Mouse (Mus musculus) testis, adult 10 weeks (tissue): ENCODE data around the gene Cdk5rap3. TPM values are rescaled to one million over a fixed set of nuclear protein-coding genes. Genes with fewer than 3 reads are reported as not detected.

Source experiments
- polyA plus RNA-seq: library from polyadenylated mRNA; stranded (reverse); fragments of 350-450 nt; fragmentation: Illumina TruSeq; extraction: RNeasy Lipid Tissue Mini Kit (QIAGEN cat#74804); gene quantifications from one replicate; pipeline ENCODE4 v1.2.3, GENCODE M21; 2014; ENCODE audit warnings: low read depth, low replicate concordance

The Cdk5rap3 gene
- 41.9 TPM for polyA plus RNA-seq

DNA sequence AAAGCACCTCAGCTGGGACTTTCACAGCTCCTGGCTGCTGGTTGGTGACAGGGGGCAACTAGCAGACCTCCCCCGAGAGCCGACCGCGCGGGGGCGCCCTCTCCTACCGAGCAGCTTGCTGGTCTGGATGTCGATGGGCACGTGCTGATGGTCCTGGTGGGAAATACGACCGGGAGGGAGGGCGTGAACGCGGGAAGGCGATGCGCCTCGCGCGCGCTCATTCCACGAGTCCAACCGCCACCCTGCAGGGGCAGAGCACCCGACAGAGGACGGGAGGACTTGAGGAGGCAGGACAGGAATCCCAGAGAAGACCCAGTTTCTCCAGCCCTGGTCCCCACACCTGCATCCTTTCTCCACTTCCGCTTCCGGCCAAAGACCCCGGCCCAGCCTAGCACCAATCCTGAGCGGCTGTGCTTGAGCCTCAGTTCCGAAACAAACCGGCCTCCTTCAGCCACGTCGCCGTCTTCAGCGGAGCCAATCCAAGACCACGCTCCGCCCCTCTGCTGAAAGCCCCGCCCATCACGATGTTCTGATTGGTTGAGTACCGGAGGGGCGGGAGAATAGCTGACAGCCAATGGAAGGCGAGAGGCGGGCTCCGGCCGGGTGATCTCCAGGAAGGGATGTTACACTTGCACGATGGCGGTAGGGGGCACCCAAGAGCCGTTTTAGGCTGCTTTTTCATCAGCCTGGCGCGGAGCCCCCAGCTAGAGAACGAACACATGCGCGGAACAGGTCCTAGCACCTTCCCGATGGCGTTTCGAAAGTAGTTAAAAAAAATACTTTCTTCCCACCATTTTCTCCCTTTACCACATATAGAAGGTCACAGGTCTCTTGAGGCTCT lies at the start of gene Cdk5rap3:
Gene Cdk5rap3 (minus strand): TSS at position 453 of the 841 bp plus-strand sequence.

DNA sequence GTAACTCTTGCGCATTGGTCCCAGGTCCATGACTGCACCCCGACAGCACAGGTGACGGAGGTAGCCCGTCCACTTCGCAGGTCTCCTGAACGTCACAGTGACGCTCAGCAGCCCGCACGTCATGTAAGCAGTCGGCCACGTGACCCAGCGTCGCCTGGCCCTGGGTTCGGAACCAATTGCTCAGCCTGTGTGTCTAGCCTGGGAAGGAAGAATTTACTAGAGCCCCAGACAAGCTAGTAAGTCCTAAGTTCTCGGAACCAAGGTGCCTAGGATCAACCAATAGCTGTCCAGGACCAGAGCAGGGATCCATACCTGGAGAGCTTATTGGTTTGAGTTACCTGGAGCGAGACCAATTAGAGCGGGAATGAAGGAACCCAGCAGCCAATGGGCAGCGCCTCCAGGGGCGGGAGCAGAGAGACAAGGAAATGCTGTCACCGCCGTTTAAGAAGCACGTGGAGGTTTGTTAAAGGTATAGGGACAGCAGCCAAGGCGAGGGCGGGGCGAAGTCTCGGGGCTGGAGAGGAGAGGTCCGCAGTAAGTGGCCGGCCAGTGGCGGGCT lies 27.5 kb upstream of the Cdk5rap3 start, which contains the start of gene Pnpo:
Gene Pnpo (minus strand): TSS at position 241 of the 559 bp plus-strand sequence.

DNA sequence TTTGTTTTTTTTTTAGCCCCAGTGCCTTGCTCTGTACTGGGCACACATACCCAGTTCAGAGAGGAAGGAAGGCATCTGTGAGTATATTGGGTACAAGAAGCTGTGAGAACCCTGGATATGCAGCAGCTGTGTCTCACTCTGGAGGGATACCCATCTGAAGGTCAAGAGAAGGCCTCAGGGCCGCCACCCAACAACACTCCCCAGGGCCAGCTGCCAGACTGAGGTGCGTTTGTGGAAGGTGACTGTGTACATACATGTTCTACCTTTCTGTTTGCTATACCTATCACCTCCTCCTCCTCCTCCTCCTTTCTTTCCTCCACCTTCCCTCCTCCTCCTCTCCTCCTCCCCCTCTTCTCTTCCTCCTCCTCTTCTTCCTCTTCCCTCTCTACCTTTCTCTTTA lies 11.8 kb upstream of the Cdk5rap3 start, which contains the start of gene Prr15l:
Gene Prr15l (plus strand): TSS at position 17 of the 400 bp plus-strand sequence.

Other genes starting within 250 kb of the Cdk5rap3 start
- 5.7 TPM for gene Snx11, start 138.9 kb downstream of the Cdk5rap3 start, polyA plus RNA-seq
- 66.1 TPM for gene Cbx1, start 127.4 kb downstream of the Cdk5rap3 start, polyA plus RNA-seq
- 24.3 TPM for gene Nfe2l1, start 86.5 kb downstream of the Cdk5rap3 start, polyA plus RNA-seq
- gene Copz2, start 66.6 kb downstream of the Cdk5rap3 start, polyA plus RNA-seq = 4.2 TPM
- gene Prr15l, start 11.6 kb upstream of the Cdk5rap3 start, polyA plus RNA-seq = 0.52 TPM
- gene Pnpo, start 27.5 kb upstream of the Cdk5rap3 start, polyA plus RNA-seq = 0.91 TPM
- gene Sp2, start 66.5 kb upstream of the Cdk5rap3 start, polyA plus RNA-seq = 4.1 TPM
- 0.07 TPM for gene Sp6, start 96.9 kb upstream of the Cdk5rap3 start, polyA plus RNA-seq
- not detected for gene Scrn2, start 113.4 kb upstream of the Cdk5rap3 start, polyA plus RNA-seq
- 311 TPM for gene Lrrc46, start 124.9 kb upstream of the Cdk5rap3 start, polyA plus RNA-seq
- gene Mrpl10, start 125.1 kb upstream of the Cdk5rap3 start, polyA plus RNA-seq = 8.1 TPM
- gene Osbpl7, start 134.1 kb upstream of the Cdk5rap3 start, polyA plus RNA-seq = 0.88 TPM
- gene Tbx21, start 198.8 kb upstream of the Cdk5rap3 start, polyA plus RNA-seq = not detected
- gene Tbkbp1, start 235.0 kb upstream of the Cdk5rap3 start, polyA plus RNA-seq = not detected